Mouse (Mus musculus) kidney, adult 11 months (tissue): Measurements from ENCODE around the gene Lcmt1.

Source experiments
- DNase-seq: peaks from one replicate; pipeline ENCODE4 v3.0.0; 2022

The Lcmt1 gene

DNA sequence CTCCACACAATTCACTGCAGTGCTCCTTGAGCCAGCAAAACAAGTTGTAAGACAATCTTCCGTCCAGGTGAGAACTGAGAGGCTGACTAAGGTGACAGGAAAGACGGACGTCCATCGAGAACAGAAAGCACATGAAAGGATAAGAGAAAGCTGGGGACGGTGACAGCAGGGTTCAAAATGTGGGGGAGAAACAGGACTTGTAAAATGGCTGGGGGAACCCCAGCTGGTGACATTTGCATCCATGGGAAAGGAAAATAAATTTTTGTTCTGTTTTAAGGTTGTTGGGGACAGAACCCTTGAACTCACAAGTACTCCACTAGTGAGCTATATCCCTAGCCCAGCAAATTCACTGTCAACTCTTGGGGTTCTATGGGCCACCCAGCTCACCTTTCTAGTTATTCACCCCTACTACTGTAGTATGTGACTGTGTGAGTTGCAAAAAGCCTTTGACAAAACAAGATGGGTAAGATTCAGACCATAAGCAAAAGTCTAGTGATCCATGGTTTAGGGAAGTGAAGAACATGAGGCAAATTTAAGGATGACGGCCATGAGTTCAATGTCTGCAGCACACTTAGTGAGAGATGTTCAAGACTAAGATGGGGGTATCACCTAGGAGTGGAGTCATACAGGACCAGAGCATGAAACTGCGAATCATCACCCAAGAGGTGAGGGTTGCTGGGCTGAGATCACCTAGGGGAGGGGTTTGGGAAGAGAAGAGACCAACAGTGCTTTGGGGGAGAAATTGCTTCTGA, 8.2 kb upstream of the Lcmt1 start:
- DNase-seq, result no peak

DNA sequence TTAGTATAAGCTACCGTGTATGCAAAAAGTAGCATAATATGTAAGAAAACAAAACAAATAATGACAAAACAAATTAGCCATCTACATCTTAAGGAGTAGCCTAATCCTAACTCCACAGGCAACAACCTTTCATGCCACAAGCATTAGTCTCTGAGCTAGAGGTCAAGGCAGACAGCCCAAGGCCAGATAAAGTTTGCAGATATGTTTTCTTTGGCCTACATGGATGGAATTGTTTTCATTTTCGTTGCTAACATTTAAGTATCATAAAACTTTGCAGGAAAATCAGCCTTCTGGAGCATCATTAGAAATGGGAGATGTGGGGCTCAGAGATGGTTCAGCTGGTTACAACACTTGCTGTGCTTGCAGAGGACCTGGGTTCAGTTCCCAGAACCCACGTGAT, 6.8 kb upstream of the Lcmt1 start:
- no peak for DNase-seq

DNA sequence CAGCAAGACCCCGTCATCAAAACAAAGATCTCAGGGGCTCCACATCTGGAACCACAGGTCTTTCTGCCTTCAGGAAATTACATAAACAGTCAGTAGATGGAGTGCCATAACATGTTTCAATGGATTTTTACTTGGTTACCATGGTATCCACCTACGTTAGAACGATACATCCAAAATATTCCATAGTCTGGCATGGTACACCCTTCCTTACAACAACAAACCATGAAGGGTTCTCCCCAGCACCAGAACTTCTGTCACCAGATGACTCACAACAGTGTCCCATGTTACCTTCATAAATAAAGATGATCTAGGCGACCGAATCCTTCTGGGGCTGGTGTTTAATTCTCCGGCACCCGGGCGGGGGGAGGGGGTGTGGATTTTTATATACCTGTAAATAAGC, 5.6 kb upstream of the Lcmt1 start:
- no peak for DNase-seq

DNA sequence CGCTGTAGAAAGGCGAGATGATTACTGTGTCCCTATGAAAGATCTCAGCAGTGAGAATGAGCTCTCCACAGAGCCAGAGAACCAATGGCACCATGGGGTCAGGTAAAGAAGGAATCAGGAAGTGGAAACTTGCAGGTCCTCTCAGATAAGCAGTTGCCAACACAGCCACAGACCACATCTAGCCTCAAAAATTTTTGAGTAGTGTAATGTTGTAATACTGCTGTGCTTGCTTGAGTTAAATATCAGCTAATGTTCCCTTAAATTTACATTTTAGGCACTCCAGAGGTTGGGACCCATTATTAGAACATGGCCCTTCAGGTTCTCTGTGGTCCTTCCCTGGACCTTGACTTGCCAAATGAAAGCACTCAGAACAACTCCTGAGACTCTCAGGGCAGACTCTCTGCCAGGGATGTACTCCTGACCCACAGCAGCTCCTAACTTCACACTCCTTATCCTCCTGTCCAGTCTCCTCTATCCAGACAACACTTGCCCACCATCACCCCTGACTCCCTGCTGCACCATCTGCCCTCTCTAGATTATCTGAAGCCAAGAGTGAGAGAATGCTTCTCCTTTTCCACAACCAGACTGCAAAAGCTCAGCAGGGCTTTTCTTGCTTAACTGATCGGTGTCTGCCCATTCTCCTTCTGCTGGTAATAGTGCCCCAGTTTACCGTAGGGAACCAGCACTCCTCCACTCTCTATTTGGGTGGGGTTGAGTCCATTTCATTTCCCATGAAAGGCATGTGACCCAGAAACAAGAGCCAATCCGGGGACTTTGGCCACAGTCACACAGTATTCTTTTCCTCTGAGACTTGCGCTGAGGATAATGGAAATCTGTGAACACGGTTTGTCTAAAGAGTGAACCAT, 3.5 kb upstream of the Lcmt1 start:
- DNase-seq, result no peak

DNA sequence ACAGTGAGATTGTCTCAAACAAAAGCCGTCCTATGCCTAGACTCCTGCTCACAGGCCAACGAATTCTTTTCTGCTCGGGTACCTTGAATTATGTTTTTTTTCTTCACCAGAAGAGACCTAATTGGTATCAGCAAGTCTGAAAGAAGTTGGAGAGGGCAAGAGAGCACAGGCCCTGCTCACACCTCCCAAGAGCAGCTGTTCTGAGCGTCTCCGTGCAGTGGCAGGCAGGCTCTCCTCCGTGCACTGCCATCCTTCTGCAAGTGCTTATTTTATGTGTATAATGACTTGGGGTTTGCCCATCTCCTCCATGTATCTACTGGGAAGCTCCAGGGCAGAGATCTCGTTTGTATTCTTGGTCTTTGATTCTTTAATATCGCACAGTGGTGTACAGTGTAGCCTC, 2.8 kb upstream of the Lcmt1 start:
- no peak for DNase-seq

DNA sequence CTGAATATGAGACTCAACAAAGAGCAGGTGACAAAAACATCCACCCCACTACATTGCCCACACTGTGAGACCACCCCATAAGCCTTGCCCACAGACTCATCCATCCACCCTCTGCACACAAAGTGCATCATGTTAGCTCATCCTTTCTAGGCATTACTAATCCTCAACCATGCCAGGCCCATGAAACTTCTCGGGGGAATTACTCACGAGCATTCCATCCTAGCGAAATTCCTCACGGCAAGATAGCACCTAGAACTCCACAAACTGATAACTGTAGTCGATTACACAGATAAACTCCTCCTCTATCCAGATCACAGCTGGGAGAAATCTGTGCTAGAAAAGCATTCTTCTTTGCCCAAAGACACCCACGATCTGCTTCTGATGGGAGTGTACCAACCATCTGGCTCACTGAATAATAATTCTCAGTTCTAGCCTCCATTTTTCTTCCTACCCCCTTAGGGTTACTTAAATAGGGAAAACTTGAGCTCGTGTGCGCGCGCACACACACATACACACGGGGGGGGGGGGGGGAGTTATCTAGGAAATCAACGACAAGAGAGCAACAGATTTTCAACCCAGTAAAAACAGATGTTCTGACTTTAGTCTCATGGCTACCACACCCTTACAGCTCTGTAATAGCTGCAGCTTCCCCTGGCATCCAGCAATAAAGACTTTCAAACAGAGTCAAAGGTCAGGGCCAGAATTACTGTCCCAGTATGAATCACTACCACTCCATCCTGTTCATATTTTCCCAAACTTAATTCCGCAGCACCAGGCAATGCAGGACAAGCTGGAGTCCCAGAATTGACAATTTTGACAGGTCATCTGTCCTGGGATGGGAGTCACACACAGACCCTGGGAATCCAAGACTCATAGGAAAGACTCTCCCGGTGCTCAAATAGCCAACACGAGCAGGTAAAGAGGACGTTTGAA, 2.1 kb upstream of the Lcmt1 start:
- DNase-seq, result no peak

DNA sequence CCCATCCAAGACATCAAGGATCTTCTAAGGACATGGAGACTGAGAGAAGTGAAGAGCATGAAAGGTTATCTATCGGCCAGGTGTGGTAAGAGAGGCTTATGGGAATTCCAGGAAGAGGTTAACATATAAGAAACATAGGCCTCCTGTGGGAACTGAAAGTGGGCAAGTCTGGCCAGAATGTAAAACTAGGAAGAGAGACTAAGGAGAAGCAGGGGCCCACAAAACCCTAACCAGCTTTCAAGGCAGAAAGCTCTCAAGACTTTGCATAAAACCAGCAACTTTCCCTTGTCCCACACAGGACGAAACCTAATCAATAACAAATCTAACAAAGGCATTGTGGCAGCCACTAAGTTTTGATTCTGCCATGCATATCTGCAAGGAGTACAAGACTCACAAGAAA, 1.4 kb upstream of the Lcmt1 start:
- no peak for DNase-seq

DNA sequence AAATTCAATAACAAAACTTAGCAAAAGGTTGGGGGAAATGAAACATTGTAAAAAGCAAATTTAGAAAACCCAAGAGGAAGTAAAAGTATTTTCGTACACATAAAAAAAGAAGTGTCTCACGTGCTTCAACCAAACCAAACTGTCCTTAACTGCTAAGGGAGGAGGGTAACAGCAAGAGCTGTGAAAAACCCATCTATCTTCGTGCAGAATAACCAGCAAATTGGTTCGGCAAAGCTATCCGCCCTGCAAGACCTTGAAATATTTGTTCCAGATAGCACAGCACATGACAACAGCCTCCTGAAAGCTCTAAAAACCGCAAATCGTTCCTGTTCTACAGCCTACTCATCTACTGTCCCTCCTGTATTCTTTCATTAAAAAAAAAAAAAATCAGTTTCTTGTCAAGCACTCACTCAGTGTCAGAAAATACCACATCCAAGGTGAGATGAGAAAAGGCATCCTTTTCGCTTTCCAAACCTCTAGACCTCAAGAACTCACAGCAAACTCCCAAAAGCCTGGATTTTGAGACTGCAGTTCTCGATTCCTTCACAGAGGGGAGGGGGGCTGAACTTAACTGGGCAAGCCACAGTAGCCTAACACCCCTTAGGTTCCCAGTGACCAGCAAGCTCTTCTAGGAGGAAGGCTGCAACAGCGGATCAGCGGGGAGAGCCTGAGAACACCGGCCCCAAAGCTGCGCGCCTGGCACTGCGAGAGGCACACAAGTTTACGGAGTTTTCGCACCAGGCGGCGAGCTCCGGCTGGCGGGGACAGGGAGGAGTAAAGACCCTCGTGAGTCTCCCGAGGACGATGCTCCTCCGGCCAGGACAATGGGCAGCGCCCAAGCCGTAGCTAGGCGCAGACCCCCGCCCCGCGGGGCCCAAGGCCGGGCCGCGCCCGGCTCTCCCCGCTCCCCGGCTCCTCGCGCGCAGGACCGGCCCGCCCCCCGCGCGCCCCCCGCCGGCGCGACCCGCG, 522 bp upstream of the Lcmt1 start:
- DNase-seq, result no peak

DNA sequence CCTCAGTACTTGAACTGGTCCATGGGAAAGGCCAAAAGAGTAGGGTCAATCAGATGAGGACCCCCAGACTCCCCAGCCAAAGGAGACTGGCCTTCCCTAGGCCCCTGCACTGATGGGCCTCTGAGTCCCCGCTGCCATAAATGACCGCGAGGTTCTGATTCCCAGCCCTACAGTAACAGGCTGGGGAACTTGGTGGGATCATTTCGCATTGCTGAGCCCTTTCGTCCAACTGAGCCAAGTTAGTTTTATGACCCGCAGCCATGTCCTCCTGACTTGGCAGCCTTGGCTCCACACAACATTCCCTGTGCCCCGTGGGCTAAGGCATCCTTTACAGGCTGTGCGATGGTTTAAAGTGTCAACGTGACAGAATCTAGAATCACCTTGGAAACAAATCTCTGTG, 1.1 kb downstream of the Lcmt1 start:
- DNase-seq, result no peak

DNA sequence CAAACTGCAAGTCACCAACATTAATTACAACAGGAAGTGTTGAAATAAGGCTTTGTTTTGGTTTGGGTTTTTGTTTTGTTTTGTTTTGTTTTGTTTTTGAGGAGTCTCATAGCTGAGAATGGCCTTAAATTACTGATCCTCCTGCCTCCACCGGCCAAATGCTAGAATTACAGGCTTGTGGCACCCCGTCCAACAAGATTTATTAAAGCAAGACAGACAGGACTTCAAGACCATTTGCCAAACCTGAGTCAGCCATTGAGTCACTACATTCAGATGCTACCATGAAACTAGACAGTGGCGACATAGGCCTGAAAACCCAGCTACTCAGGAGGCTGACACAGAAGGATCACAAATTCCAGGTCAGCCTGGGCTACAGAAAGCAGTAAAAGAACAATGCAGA, 1.9 kb downstream of the Lcmt1 start:
- no peak for DNase-seq

DNA sequence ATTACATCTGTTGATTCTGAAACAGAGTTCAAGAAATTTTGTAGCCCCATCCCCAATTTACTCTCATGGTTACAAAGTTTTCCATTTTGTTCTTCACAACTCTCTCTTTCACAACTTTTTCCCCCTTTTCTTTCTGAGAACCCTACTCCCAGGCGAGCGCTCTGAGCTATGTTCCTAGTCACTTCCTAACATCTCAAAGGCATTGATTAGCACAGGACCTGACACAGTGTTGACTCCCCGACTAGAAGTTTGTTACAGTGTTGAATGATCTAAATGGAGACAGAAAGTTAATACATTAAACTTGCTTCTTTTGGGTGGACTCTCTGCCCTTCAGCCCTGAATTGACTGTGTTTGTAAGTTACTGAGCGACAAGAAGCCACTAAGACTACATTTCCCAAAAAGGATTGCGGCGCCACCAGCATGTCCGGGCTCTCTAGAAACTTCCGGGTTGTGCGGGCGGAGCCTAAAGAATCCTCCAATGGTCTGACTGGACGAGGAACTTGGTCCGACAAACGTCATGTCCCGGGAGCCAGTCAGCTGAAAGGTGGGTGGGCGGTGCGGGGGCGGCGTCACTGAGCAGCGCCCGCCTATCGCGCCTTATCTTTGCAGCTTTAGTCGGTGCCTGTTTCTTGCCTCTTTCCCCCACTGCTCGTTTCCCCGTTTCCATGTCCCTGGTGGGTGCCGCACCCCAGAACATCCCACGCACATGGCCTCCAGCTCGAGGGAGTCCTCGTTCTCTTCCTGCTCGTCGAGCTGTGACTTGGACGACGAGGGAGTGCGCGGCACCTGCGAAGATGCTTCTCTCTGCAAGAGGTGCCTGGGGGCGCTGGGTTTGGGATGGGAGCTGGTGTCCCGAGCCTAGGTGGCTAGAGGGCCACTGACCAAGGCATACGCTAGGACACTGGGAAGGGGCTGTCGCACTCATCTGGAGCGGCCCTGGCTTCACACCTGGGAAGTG, 8.1 kb downstream of the Lcmt1 start:
- DNase-seq, result peak; percentile 97

DNA sequence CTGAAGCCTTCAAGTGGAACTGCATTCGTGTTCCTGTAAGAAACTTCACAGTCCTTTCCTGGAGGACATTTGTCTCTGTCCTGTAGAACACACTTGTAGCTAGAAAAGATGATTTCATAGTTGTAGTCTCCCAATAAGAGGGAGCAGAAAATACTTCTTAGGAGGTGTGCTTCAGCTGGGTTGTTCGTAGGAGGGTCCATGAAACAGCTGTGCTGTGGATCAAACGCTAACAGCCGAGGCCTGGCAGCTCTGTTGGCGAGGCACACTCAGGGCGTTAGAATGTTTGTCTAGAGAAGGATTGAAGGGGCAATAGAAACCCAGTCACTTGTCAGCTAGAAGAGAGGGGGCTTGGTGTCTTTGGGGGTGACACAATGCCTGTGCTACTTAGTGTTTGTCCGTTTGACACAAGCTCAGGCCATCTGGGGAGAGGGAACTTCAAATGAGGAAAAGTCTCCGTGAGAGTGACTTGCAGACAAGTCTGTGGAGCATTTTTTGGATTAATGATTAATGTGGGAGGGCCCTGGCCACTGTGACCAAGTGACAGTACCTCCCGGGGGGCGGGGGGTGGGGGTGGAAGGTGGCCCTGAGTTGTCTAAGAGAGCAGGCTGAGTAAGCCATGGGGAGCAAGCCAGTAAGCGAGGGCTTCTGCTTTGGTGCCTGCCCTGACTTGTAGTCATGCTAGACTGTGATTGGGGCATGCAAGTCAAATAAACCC, 16.3 kb downstream of the Lcmt1 start:
- DNase-seq, result peak; percentile 52

DNA sequence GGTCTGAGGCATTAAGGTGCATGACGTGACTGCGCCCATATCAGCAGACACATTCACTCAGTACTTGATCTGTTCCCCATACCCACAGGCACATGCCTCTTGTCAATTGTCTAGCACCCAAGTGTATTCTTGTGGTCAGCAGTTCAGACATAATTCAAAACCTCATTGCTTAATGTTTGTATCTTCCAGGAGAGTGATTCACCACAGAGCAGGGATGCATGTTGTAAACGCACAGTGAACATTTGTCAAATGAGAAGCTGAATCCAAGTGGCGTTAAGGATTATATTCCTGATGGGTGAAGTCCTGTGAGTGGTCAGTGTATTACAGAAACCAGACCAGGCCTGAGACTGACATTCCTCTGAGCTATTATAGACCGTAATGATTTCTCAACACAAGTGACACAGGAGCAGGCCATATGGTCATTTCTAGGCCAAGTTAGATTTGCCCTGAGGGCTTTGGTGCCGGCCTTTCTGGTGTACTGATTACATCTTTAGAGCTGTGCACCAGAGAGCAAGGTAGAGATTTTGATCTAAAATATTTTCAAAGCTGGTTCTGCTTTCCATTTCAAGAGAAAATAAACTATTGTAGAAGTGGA, 20.2 kb downstream of the Lcmt1 start:
- DNase-seq, result no peak

DNA sequence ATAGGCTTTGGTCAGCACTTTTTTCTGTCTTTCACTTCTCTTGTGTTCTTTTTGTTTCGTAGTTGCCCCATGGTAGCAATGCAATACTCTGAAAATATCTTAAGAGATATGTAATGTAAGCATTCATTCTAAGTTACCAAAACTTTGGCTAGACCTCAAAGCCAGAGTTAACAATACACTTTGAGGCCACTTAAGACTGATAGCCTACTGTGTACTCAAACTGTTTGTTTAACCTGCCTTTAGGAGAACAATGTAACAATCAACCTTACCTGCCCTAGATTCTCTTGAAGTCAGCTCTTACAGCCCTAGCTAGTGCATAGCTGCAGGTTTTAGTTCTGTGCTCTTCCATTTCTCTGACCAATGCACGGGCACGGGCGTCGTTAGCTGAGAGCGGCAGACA, 24.7 kb downstream of the Lcmt1 start:
- DNase-seq, result no peak

DNA sequence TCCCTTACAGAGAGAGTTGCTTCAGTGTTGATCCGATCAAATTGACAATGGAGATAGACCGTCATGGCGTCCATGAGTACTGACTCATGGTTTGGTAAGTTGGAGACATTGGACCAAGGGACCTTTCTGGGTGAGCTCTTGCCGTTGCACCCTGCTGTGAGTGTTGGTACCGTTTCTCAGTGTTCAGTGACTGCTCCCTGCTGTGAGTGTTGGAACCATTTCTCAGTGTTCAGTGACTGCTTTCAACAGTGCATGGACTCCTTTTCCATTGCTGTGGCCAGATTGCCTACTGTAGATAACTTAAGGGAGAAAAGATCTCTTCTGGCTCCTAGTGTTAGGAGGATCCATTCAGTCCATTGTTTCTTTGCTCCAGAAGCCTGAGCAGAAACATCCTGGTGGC, 27.3 kb downstream of the Lcmt1 start:
- DNase-seq, result no peak

DNA sequence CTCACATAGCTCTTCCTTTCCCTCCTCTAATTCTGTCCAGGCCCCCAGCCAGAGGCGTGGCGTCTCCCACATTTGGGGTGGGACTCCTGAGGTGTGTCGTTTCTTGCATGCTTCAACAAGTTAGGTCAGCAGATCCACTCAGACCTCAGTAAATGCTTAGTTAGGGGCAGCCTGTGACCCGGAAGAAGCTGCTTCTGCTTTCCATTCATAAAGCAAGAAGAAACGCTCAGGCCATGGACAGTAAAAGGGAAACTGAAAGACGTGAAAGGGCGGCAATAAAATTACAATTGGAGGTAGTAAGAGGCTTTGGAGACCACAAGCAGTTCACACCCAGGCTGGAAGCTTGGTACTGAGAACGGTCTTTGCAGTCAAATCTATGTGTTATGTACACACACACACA, 27.8 kb downstream of the Lcmt1 start:
- no peak for DNase-seq

DNA sequence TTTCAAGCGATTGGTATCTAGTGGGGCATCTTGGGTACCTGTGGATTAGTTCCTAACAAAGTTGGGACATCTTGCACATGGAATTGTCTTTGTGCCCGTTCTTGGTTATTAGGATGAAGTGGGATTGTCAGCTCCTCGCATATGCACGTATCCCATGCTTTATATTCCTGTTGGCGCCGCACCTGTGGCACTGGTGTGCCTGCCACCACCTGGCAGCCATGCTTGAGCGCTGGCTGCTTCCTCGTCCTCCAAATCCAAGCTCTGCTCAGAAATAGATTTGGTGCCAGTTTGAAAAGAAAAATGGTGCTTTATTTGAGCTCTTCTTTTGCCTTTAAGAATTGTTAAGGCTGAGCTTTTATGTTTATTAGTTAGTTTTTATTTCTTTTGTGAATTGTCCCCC, 28.3 kb downstream of the Lcmt1 start:
- DNase-seq, result no peak

DNA sequence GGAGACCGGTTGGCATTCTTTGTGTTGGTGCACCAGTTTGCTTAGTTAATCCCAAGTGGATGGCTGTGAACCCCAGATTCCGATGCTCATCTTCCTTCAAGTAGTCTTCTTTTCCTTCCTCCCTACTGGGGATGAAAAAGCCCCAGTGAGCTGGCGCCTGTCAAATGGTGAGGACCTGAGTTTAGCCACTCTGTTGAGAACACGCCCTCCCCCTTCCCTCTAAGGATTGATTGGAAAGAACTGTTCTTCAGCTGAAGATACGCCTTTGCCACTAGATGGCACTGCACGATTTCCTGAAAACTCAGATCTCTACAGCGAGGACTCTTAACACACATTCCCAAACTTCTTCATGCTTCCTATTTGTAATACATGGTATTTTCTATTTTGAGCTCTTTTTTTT, 29.2 kb downstream of the Lcmt1 start:
- DNase-seq, result peak; percentile 40

DNA sequence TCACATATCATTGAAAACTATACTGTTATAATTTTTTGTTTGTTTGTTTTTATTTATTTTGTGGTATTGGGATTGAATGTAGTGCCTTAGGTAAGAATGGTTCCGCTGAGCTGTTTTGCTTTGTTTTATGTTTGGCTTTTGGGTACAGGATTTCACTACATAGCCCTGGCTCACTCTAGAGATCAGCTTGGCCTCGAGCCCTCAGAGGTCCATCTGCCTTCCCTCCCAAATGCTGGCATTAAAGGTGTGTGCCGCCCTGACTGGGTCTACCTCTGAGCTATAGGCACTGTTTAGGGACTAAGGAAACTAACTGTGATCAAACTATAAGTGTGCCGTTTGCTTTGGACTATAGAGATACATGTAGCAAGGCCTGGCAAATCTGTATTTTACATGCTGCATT, 29.7 kb downstream of the Lcmt1 start:
- no peak for DNase-seq

DNA sequence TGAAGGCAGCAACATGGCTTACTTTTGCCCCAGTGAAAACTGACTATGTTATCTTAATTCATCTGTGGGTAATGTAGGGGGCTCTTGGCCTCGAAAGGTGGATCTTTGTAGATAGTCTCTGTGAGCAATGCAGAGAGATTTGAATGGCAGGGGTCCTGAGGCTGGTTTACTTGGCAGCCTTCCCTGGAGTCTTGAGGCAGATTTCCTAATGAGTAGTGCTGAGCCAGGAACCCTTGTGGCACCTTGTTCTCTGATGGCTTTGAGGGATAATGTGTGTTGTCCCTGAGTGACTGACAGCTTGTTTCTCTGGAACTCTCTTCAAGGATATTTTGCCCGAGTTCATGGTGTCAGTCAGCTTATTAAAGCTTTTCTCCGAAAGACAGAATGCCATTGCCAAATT, 31.5 kb downstream of the Lcmt1 start:
- DNase-seq, result no peak
